Mouse (Mus musculus) colon, adult 2 months (tissue): ENCODE data around the gene Nipa2. TPM values are rescaled to one million over a fixed set of nuclear protein-coding genes. Genes with fewer than 3 reads are reported as not detected.

ENCODE experiments used
- polyA plus RNA-seq: library from polyadenylated mRNA; depleted of rRNA; stranded (reverse); fragments of >200 nt; gene quantifications from 2 replicates; pipeline ENCODE4 v1.2.3, GENCODE M21; 2012; rRNA removed

The Nipa2 gene
- 39.5 and 48.3 TPM in 2 replicates for polyA plus RNA-seq

DNA sequence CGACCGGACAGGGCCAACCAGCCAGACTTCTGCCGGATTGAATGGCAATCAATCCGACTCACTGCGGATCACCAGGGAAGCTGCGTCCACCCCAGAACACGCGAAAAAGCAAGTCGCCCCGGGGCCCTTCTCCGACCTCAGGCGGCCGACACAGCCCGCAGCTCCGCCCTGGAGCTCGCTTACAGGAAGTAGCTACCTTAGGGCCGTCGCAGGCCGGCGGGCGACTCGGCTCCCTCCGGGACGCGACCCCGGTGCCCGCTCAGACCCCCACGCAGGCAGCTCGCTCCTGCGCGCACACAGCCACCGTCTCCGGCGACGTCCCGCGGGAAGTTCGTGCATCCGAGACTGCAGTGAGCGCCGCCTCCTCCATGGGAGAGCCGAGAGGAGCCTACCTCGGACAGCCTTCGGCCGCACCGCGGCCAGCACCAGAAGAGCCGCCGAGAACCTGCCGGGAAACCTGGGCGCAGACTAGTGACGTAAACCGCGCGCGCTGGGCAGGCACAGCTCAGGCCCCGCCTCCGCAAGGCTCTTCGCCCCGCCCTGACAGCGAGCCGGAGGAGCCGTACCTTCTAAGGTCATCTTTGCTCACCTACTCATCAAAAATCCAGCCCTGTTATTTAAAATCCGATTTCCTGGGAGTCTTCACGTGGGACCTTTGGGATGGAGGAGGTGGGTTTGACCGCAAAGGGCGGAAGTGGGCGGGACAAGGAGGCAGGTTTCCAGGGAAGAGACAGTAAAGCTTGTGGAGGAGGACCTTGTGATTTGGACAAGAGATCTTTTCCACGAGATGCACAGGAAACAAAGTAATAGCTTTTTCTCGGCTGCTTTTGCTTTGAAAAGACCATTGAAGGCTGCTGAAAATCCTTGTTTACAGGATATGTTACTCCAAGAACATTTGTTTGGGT lies at the start of gene Nipa2:
Gene Nipa2 (minus strand): TSS at position 473 of the 905 bp plus-strand sequence.

Other genes with a start within 250 kb of the Nipa2 start
- gene Siglech, start 194.3 kb downstream of the Nipa2 start, polyA plus RNA-seq: 2.4 and 3.5 TPM in 2 replicates
- 1.6 and 1.8 TPM in 2 replicates for gene Tubgcp5, start 168.3 kb downstream of the Nipa2 start, polyA plus RNA-seq
- gene Cyfip1, start 120.7 kb downstream of the Nipa2 start, polyA plus RNA-seq: 33.6 and 37.4 TPM in 2 replicates
- gene Nipa1, start 57.5 kb upstream of the Nipa2 start, polyA plus RNA-seq: 3.3 and 3.6 TPM in 2 replicates
- 13.2 and 17.3 TPM in 2 replicates for gene Herc2, start 87.7 kb upstream of the Nipa2 start, polyA plus RNA-seq